In genomic region chr19:47379141-47379540, GRCm38 (mm10) we compare ENCODE assay signal across 10 mouse cellular contexts.
A peak's percentile ranks its signal among the peaks of the same experiment; 100 is the strongest.
DNase-seq lines count a peak whose midpoint lies in the region; ATAC-seq and TF ChIP-seq lines count a peak whose summit lies in the region.
"Had no signal": no experiment of that assay in that cellular context is flagged by ENCODE, and none has a peak within 500 bp of the region (broad histone marks: within the 10 kb centered on the region; RNA-seq: fewer than 3 reads in every experiment).

No protein-coding gene starts in this region.

- no peak for TF ChIP-seq POLR2A in lung, adult 2 months (IDR thresholded peaks at IDR 0.05; ENCODE audit: borderline replicate concordance, extremely low read depth, low read depth, low read length)

- H3K4me2 ChIP-seq in lung, embryonic 14.5 days = no peak overlapping the region
- no peak overlapping the region for H3K4me2 ChIP-seq in intestine, embryonic 16.5 days (ENCODE audit: low read depth, low read length)
- H3K4me2 ChIP-seq in stomach, embryonic 14.5 days (replicated peaks; ENCODE audit: low read depth, low read length) = no peak overlapping the region
- no peak overlapping the region for H3K4me2 ChIP-seq in neural tube, embryonic 15.5 days
- H3K4me2 ChIP-seq: embryonic facial prominence, embryonic 13.5 days had no signal

- 83% methylated on average over 5 of the region's 5 CpGs for WGBS in lung, embryonic 14.5 days
- 77% methylated on average over 5 of the region's 5 CpGs for WGBS in lung, adult 2 months
- 63% methylated on average over 5 of the region's 5 CpGs for WGBS in intestine, embryonic 16.5 days
- WGBS in stomach, embryonic 14.5 days = 66% methylated on average over 5 of the region's 5 CpGs
- WGBS in neural tube, embryonic 15.5 days = 79% methylated on average over 5 of the region's 5 CpGs

- no peak overlapping the region for H3K27ac ChIP-seq in lung, embryonic 14.5 days (ENCODE audit: low read depth)
- H3K27ac ChIP-seq in intestine, embryonic 16.5 days (ENCODE audit: low read length) = no peak overlapping the region
- no peak overlapping the region for H3K27ac ChIP-seq in stomach, embryonic 14.5 days (ENCODE audit: low read length)
- no peak overlapping the region for H3K27ac ChIP-seq in neural tube, embryonic 15.5 days (replicated peaks)
- H3K27ac ChIP-seq: embryonic facial prominence, embryonic 13.5 days; macrophage had no signal

- intact Hi-C loops in left cerebral cortex, postnatal 36 days (cut with DNase I) = no loop called here

- 0 out of 2 replicates have a peak, but pooled peaks have one; percentile 19 for ATAC-seq in lung, embryonic 14.5 days (ENCODE audit: insufficient read depth)
- peak; percentile 83 for ATAC-seq in intestine, embryonic 16.5 days
- ATAC-seq in stomach, embryonic 14.5 days (ENCODE audit: insufficient number of reproducible peaks, insufficient read depth, low FRiP score, low read depth) = peak; percentile 80
- no peak for ATAC-seq in neural tube, embryonic 15.5 days (ENCODE audit: low FRiP score)

- H3K27me3 ChIP-seq in lung, embryonic 14.5 days (ENCODE audit: insufficient read depth, low read length) = no peaks in the 10 kb centered on the region
- no peaks in the 10 kb centered on the region for H3K27me3 ChIP-seq in intestine, embryonic 16.5 days (replicated peaks; ENCODE audit: control insufficient read depth, insufficient read depth, low read length)
- H3K27me3 ChIP-seq in stomach, embryonic 14.5 days (ENCODE audit: control insufficient read depth, insufficient read depth, low read length) = no peaks in the 10 kb centered on the region
- H3K27me3 ChIP-seq in neural tube, embryonic 15.5 days (replicated peaks) = no peaks in the 10 kb centered on the region
- H3K27me3 ChIP-seq: embryonic facial prominence, embryonic 13.5 days had no signal

- H3K9me3 ChIP-seq in lung, embryonic 14.5 days (ENCODE audit: low read depth, low read length) = no peaks in the 10 kb centered on the region
- no peaks in the 10 kb centered on the region for H3K9me3 ChIP-seq in intestine, embryonic 16.5 days (ENCODE audit: control insufficient read depth, low read length)
- no peaks in the 10 kb centered on the region for H3K9me3 ChIP-seq in stomach, embryonic 14.5 days (ENCODE audit: control insufficient read depth, low read depth, low read length)
- no peaks in the 10 kb centered on the region for H3K9me3 ChIP-seq in neural tube, embryonic 15.5 days (replicated peaks)
- H3K9me3 ChIP-seq: embryonic facial prominence, embryonic 13.5 days had no signal

- no peak overlapping the region for H3K4me3 ChIP-seq in lung, embryonic 14.5 days (ENCODE audit: low read depth, low read length)
- H3K4me3 ChIP-seq in lung, adult 2 months (replicated peaks; ENCODE audit: extremely low read depth, low read depth, low read length) = no peak overlapping the region
- H3K4me3 ChIP-seq in intestine, embryonic 16.5 days (ENCODE audit: low read length) = no peak overlapping the region
- H3K4me3 ChIP-seq in stomach, embryonic 14.5 days (ENCODE audit: low read depth, low read length) = no peak overlapping the region
- H3K4me3 ChIP-seq in neural tube, embryonic 15.5 days (replicated peaks) = no peak overlapping the region
- H3K4me3 ChIP-seq: embryonic facial prominence, embryonic 13.5 days had no signal

- no peaks in the 10 kb centered on the region for H3K36me3 ChIP-seq in lung, embryonic 14.5 days (ENCODE audit: insufficient read depth)
- H3K36me3 ChIP-seq in intestine, embryonic 16.5 days (ENCODE audit: control insufficient read depth, insufficient read depth, low read length) = no peaks in the 10 kb centered on the region
- H3K36me3 ChIP-seq in stomach, embryonic 14.5 days (ENCODE audit: control insufficient read depth, insufficient read depth, low read length) = no peaks in the 10 kb centered on the region
- no peaks in the 10 kb centered on the region for H3K36me3 ChIP-seq in neural tube, embryonic 15.5 days
- H3K36me3 ChIP-seq: embryonic facial prominence, embryonic 13.5 days had no signal

- no peak overlapping the region for H3K9ac ChIP-seq in lung, embryonic 14.5 days
- H3K9ac ChIP-seq in intestine, embryonic 16.5 days (ENCODE audit: low read depth, low read length) = no peak overlapping the region
- no peak overlapping the region for H3K9ac ChIP-seq in stomach, embryonic 14.5 days (replicated peaks; ENCODE audit: low read depth, low read length)
- H3K9ac ChIP-seq in neural tube, embryonic 15.5 days (replicated peaks) = no peak overlapping the region
- H3K9ac ChIP-seq: embryonic facial prominence, embryonic 13.5 days had no signal

- TF ChIP-seq CTCF in lung, embryonic 14.5 days (IDR thresholded peaks at IDR 0.05; ENCODE audit: low read depth) = no peak
- no peak for TF ChIP-seq CTCF in lung, adult 2 months (IDR thresholded peaks at IDR 0.05; ENCODE audit: insufficient read depth, low read length)

- DNase-seq in lung, embryonic 14.5 days = no peak
- no peak for DNase-seq in lung, adult 2 months
- DNase-seq in c-Kit-negative CD71-positive TER-119-positive erythroid progenitor cells, embryonic 14.5 days (ENCODE audit: low read depth, low spot score) = peak; percentile 83
- no peak for DNase-seq in left cerebral cortex, postnatal 36 days (ENCODE audit: low spot score in 2 of 2)
- DNase-seq: right cerebral cortex, adult 18-20 months had no signal

- H3K4me1 ChIP-seq in lung, embryonic 14.5 days (ENCODE audit: insufficient read depth) = no peaks in the 10 kb centered on the region
- H3K4me1 ChIP-seq in lung, adult 2 months (ENCODE audit: control insufficient read depth, insufficient read depth, low read length) = peaks cover 4% of the 10 kb centered on the region; the same call in 1 of the 2 replicates
- no peaks in the 10 kb centered on the region; the same call in 1 of the 2 replicates for H3K4me1 ChIP-seq in intestine, embryonic 16.5 days (ENCODE audit: control insufficient read depth, insufficient read depth, low read length)
- H3K4me1 ChIP-seq in stomach, embryonic 14.5 days (ENCODE audit: control insufficient read depth, insufficient read depth, low read length) = no peaks in the 10 kb centered on the region
- H3K4me1 ChIP-seq in neural tube, embryonic 15.5 days = no peaks in the 10 kb centered on the region
